Mouse (Mus musculus): Measurements from ENCODE around the gene Gucy2c. TPM values are rescaled to one million over a fixed set of nuclear protein-coding genes. Genes with fewer than 3 reads are reported as not detected.

Gucy2c gene
- polyA plus RNA-seq, 1 experiment from 2014 or later = not detected

DNA sequence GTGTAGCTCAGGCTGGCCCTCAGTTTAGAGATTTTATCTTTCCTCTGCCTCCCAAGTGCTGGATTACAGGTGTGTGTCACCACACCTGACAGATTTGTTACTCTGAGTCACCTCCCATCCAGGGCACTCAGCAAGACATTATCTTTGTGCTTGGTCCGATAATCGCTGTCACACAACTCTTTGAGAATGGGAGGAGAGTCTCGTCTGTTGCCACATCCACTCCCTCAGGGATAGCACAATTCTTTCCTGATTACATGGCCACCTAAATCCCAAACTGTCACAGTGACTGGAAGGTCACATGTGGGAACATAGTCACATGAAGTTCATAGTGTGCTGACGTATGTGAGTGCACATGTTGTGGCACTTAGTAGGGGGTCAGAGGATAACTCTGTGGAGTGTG lies 123.3 kb downstream of the Gucy2c start:
- Histone ChIP-seq H3K4me3 (no peak overlapping the region), H3K4me1 (peaks cover 18% of the 10 kb centered on the region), H3K9me3 (no peaks in the 10 kb centered on the region), H3K27ac (no peak overlapping the region), H3K27me3 (peaks cover 34% of the 10 kb centered on the region), H3K4me2 (no peak overlapping the region), H3K36me3 (no peaks in the 10 kb centered on the region), H3K9ac (no peak overlapping the region)
- ATAC-seq (ENCODE audit: insufficient number of reproducible peaks, insufficient read depth, low FRiP score, low TSS enrichment, low read depth) = no peak
- 80% methylated on average over 4 of the region's 4 CpGs for WGBS

DNA sequence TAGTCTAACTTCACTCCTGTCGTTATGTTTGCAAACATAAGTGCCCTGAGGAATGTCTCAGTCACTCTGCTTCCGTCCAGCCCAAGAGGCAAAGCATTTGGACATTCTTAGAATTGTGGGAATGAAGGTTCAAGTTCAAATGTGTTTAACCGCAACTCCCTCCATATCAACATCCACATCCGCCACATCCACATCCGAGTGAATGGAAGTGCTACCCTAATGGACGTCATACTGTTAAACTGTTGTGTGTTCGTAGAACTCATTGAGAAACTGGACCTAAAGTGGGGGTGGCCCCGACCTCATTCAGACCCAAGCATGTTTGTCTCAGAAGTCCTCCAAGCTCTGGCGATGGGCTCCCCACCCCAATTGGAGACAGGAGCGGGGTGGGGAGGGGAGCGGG lies 125.8 kb downstream of the Gucy2c start:
- H3K9me3 ChIP-seq = no peaks in the 10 kb centered on the region
- no peak overlapping the region for H3K4me3 ChIP-seq
- H3K4me2 ChIP-seq = peak overlapping the region; percentile 38
- no peaks in the 10 kb centered on the region for H3K36me3 ChIP-seq
- no peak overlapping the region for H3K9ac ChIP-seq
- no peak overlapping the region for H3K27ac ChIP-seq
- ATAC-seq (ENCODE audit: insufficient number of reproducible peaks, insufficient read depth, low FRiP score, low TSS enrichment, low read depth) = no peak
- H3K4me1 ChIP-seq = 0 out of 2 replicates have a peak, but pooled peaks cover 6% of the 10 kb centered on the region
- H3K27me3 ChIP-seq = peaks cover 11% of the 10 kb centered on the region
- 71% methylated on average over 11 of the region's 11 CpGs for WGBS

DNA sequence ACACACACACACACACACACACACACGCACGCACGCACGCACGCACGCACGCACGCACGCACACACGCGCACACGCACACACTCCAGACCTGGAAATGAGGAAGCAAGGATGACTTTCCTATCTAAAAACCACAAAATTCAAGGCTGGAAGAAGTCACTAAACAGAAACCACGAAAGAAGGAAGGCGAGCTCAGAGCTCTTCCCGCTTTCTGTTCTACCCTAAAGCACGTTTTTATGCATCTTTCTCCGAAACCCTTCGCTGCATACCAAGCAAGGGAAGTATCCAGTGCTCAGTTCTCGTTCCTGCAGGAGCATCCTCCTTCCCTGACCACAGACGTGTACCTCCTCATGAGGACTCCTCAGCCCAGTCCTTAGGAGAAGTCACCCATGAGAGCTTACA lies 127.1 kb downstream of the Gucy2c start:
- H3K27ac ChIP-seq = no peak overlapping the region
- 0 out of 2 replicates have a peak, but pooled peaks cover 6% of the 10 kb centered on the region for H3K4me1 ChIP-seq
- H3K9ac ChIP-seq = no peak overlapping the region
- no peak overlapping the region for H3K4me3 ChIP-seq
- no peak for ATAC-seq (ENCODE audit: insufficient number of reproducible peaks, insufficient read depth, low FRiP score, low TSS enrichment, low read depth)
- H3K36me3 ChIP-seq = no peaks in the 10 kb centered on the region
- no peaks in the 10 kb centered on the region for H3K27me3 ChIP-seq
- WGBS = 94% methylated on average over 20 of the region's 20 CpGs
- H3K9me3 ChIP-seq = no peaks in the 10 kb centered on the region
- no peak overlapping the region for H3K4me2 ChIP-seq

DNA sequence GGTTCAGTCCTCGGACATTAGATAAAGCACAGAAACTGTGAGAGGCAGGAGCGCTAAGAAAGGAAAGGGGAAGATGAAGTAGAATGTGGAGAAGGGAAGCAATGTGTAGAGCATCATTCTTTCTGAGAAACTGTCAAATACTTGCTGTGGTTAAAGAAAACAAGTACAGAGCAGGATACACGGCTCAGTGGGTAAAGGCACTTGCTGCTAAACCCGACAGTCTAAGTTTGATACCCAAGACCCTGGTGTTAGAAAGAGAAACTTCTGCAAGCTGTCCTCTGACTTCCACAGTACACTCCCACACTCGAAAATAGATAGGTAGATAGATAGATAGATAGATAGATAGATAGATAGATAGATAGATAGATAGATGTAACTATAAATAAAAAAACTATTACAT lies 128.2 kb downstream of the Gucy2c start:
- 0 out of 2 replicates have a peak, but pooled peaks cover 6% of the 10 kb centered on the region for H3K4me1 ChIP-seq
- no peak overlapping the region for H3K4me2 ChIP-seq
- H3K4me3 ChIP-seq = no peak overlapping the region
- no peak for ATAC-seq (ENCODE audit: insufficient number of reproducible peaks, insufficient read depth, low FRiP score, low TSS enrichment, low read depth)
- no peak overlapping the region for H3K9ac ChIP-seq
- H3K9me3 ChIP-seq = no peaks in the 10 kb centered on the region
- no peaks in the 10 kb centered on the region for H3K36me3 ChIP-seq
- WGBS = 67% methylated on average over 5 of the region's 5 CpGs
- no peak overlapping the region for H3K27ac ChIP-seq
- no peaks in the 10 kb centered on the region for H3K27me3 ChIP-seq

DNA sequence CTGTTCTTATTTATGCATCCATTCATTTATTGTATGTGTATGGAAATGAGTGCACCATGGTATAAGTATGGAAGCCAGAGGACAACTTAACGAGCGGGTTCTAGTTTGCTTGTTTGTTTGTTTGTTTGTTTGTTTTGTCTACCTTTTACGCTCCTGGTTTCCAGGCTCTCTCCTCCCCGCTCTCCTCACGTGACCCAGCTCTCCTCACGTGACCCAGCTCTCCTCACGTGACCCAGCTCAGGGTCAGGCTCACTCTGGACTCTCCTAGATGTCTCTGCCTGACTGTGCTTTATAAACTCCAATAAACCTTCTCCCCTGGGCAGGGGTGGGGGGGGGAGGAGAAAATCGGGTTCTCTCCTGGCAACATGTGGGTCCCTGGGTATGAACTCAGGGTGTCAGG lies 130.9 kb downstream of the Gucy2c start:
- Histone ChIP-seq H3K27me3 (no peaks in the 10 kb centered on the region), H3K4me2 (no peak overlapping the region), H3K36me3 (no peaks in the 10 kb centered on the region), H3K4me3 (no peak overlapping the region), H3K9ac (no peak overlapping the region), H3K9me3 (no peaks in the 10 kb centered on the region), H3K27ac (no peak overlapping the region), H3K4me1 (peaks cover 4% of the 10 kb centered on the region)
- WGBS = 85% methylated on average over 8 of the region's 8 CpGs
- ATAC-seq (ENCODE audit: insufficient number of reproducible peaks, insufficient read depth, low FRiP score, low TSS enrichment, low read depth) = no peak

DNA sequence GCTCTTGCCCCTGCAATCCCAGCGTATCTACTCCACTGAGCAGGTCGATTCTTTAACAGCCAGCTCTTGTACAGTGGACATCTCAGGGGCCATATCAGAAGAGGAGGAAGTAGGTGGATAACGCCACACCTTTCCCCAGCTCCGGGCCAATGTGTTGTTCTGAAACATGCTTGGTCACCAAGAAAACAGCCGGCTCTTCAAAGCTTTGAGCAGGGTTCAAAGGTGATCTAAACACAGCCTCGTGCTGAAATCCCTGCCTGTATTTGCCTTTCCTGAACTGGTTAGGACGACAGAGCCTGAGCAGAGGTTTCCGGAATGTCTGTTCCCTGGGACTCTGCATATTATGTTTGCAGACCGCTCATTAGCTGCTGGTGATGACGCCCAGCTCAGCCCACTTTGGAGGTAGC lies 134.1 kb downstream of the Gucy2c start:
- Histone ChIP-seq H3K27ac (no peak overlapping the region), H3K4me3 (no peak overlapping the region)
- no peak for ATAC-seq (ENCODE audit: insufficient number of reproducible peaks, insufficient read depth, low FRiP score, low TSS enrichment, low read depth)

More for the DNA sequence above, 134.1 kb downstream of the Gucy2c start:
- Histone ChIP-seq H3K9ac (no peak overlapping the region), H3K36me3 (peaks cover 3% of the 10 kb centered on the region; the same call in 1 of the 2 replicates), H3K27me3 (no peaks in the 10 kb centered on the region), H3K9me3 (peaks cover 4% of the 10 kb centered on the region; the same call in 1 of the 2 replicates), H3K4me2 (no peak overlapping the region), H3K4me1 (peaks cover 6% of the 10 kb centered on the region)
- 67% methylated on average over 10 of the region's 10 CpGs for WGBS

Small RNA genes lying within 50 kb of the gene (microRNA-seq; reads per million reads assigned to microRNA genes)
- gene Gm44364 = not detected

Other genes starting within 250 kb of the Gucy2c start
- gene Plbd1, start 119.8 kb downstream of the Gucy2c start, polyA plus RNA-seq (2015; fragmentation: Nextera tagmentation; extraction: Ambion mirVana) = 6.4 and 9.9 TPM in 2 replicates
- gene Hist4h4, start 22.6 kb upstream of the Gucy2c start, polyA plus RNA-seq (2015; fragmentation: Nextera tagmentation; extraction: Ambion mirVana) = 0.80 and 0.99 TPM in 2 replicates
- gene H2afj, start 26.5 kb upstream of the Gucy2c start, polyA plus RNA-seq (2015; fragmentation: Nextera tagmentation; extraction: Ambion mirVana) = 120 and 127 TPM in 2 replicates
- gene BC049715, start 45.9 kb upstream of the Gucy2c start, polyA plus RNA-seq (2015; fragmentation: Nextera tagmentation; extraction: Ambion mirVana) = 2.2 and 4.3 TPM in 2 replicates
- gene Wbp11, start 46.5 kb upstream of the Gucy2c start, polyA plus RNA-seq (2015; fragmentation: Nextera tagmentation; extraction: Ambion mirVana) = 110 and 112 TPM in 2 replicates
- gene Smco3, start 53.7 kb upstream of the Gucy2c start, polyA plus RNA-seq (2015; fragmentation: Nextera tagmentation; extraction: Ambion mirVana) = 0.98 and 2.6 TPM in 2 replicates
- 2.8 and 3.1 TPM in 2 replicates for gene Art4, start 76.0 kb upstream of the Gucy2c start, polyA plus RNA-seq (2015; fragmentation: Nextera tagmentation; extraction: Ambion mirVana)
- 101 and 192 TPM in 2 replicates for gene Mgp, start 94.1 kb upstream of the Gucy2c start, polyA plus RNA-seq (2015; fragmentation: Nextera tagmentation; extraction: Ambion mirVana)
- 0.30 TPM in 1 of 2 replicates, not detected in the other for gene Erp27, start 140.4 kb upstream of the Gucy2c start, polyA plus RNA-seq (2015; fragmentation: Nextera tagmentation; extraction: Ambion mirVana)
- 0.30 TPM in 1 of 2 replicates, not detected in the other for gene Pde6h, start 142.1 kb upstream of the Gucy2c start, polyA plus RNA-seq (2015; fragmentation: Nextera tagmentation; extraction: Ambion mirVana)
- 85.4 and 93.8 TPM in 2 replicates for gene Arhgdib, start 160.1 kb upstream of the Gucy2c start, polyA plus RNA-seq (2015; fragmentation: Nextera tagmentation; extraction: Ambion mirVana)

Data from embryonic facial prominence, embryonic 13.5 days (tissue).